Mouse (Mus musculus): ENCODE results near the gene Slc6a13. TPM values are rescaled to one million over a fixed set of nuclear protein-coding genes. Genes with fewer than 3 reads are reported as not detected.

Slc6a13 gene
- 0.23 TPM for total RNA-seq (2023)

DNA sequence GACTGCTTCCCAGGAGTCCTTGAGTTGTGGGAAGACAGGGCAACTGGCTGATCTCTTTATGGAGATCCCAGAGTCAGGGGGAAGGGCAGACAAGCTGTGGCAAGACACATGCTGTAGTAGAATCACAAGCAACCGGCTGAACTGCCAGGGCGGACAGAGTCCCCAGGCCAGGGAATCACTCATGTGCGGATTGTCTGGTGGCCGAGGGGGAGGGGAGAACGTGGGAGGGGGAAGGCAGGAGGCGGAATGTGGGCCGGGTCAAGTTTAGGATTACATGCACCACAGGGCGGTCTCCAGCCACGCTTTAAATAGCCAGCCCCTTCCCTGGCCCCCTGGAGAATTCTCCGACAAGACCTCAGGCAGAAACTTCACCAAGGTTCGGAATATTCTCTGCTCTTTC lies at the start of gene Slc6a13:
Gene Slc6a13 (plus strand): TSS at position 274 of the 400 bp plus-strand sequence.

DNA sequence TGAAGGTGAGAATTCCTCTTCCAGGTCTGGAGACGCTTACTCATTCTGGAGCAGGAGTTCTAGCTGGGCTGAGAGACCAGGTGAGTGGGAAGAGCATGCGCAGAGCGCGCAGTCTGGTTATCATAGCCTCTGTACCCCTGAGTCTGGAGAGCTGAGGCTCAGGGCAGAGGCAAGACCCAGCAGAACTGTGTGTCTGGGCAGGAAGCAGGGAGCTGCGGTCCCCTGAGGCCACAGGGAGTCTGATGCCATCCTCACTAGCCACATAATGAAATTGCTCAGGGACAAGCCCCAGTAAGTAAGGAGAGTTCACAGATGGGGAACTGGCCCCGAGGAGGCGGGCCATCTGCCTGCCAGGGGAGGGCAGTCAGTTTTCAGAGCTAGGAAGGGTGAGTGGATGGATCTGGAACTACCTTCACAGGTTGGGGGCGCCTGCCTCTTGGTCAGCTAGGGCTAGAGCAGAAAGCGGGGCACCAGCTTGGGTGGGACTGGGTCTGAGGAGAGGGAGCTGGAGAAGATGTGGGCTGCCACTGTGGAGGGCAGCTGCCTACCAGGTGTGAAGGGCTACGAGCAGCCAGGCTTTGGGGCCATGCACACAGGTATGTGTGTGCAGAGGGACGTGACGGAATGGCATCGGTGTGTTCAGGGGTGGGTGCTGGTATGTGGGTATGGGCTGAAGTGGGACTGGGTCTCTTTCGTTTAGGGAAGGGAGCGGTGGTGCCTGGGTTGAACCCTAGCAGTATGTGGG lies 43.2 kb downstream of the Slc6a13 start, which contains the start of gene Slc6a12:
Gene Slc6a12 (plus strand): TSS at position 51 of the 745 bp plus-strand sequence.

Other genes starting within 250 kb of the Slc6a13 start
- gene Mical3, start 169.2 kb upstream of the Slc6a13 start, total RNA-seq (2023), result 52.7 TPM
- gene Pex26, start 116.6 kb upstream of the Slc6a13 start, total RNA-seq (2023), result 6.8 TPM
- gene Tuba8, start 89.5 kb upstream of the Slc6a13 start, total RNA-seq (2023), result not detected
- 13.4 TPM for gene Usp18, start 54.3 kb upstream of the Slc6a13 start, total RNA-seq (2023)
- not detected for gene Slc6a12, start 42.8 kb downstream of the Slc6a13 start, total RNA-seq (2023)
- not detected for gene Iqsec3, start 173.5 kb downstream of the Slc6a13 start, total RNA-seq (2023)

Measured in CD4-positive naive resting alpha-beta T cell, adult 76 days (primary cell).